Mouse (Mus musculus): ENCODE measurements at regions not wholly inside any gene's neighbourhood (a gene's known extent, or its start where the extent isn't known, plus 50 kb on each side); places are given as distances from the start of the nearest gene placed in this dataset.
"Not testable (repeated sequence)": the region's sequence is repeated elsewhere in the genome, so short reads cannot be mapped to it uniquely, and the experiment has no call there.

GRCm38 (mm10) chr10:31143856-31144488 is 169.2 kb upstream of the Hddc2 start:
- Histone ChIP-seq H3K4me3 (ENCODE audit: low read depth, low read length) (no peak overlapping the region), H3K9ac (ENCODE audit: low read depth, low read length) (no peak overlapping the region), H3K4me2 (no peak overlapping the region), H3K27me3 (ENCODE audit: control insufficient read depth, insufficient read depth, low read length) (no peaks in the 10 kb centered on the region), H3K27ac (ENCODE audit: low read depth, low read length) (no peak overlapping the region), H3K4me1 (ENCODE audit: control insufficient read depth, insufficient read depth, low read length) (no peaks in the 10 kb centered on the region), H3K9me3 (replicated peaks; ENCODE audit: control insufficient read depth, low read length) (no peaks in the 10 kb centered on the region), H3K36me3 (ENCODE audit: control insufficient read depth, insufficient read depth, low read length) (no peaks in the 10 kb centered on the region)
- ATAC-seq (replicated peaks; ENCODE audit: insufficient number of reproducible peaks, low FRiP score, low TSS enrichment), result no peak

GRCm38 (mm10) chr10:31144489-31144872 is 168.7 kb upstream of the Hddc2 start:
- Histone ChIP-seq H3K27ac (ENCODE audit: low read depth, low read length) (no peak overlapping the region), H3K4me1 (ENCODE audit: control insufficient read depth, insufficient read depth, low read length) (no peaks in the 10 kb centered on the region), H3K4me3 (ENCODE audit: low read depth, low read length) (no peak overlapping the region), H3K4me2 (no peak overlapping the region), H3K9ac (ENCODE audit: low read depth, low read length) (no peak overlapping the region), H3K36me3 (ENCODE audit: control insufficient read depth, insufficient read depth, low read length) (no peaks in the 10 kb centered on the region), H3K9me3 (replicated peaks; ENCODE audit: control insufficient read depth, low read length) (no peaks in the 10 kb centered on the region), H3K27me3 (ENCODE audit: control insufficient read depth, insufficient read depth, low read length) (no peaks in the 10 kb centered on the region)
- no peak for ATAC-seq (replicated peaks; ENCODE audit: insufficient number of reproducible peaks, low FRiP score, low TSS enrichment)
- 77% methylated on average over 3 of the region's 3 CpGs for WGBS (ENCODE audit: insufficient replicate concordance)

- H3K27ac ChIP-seq (ENCODE audit: low read depth, low read length), result peak overlapping the region; percentile 13; the same call in 1 of the 2 replicates
- H3K9ac ChIP-seq (ENCODE audit: low read depth, low read length), result no peak overlapping the region
- ATAC-seq (replicated peaks; ENCODE audit: insufficient number of reproducible peaks, low FRiP score, low TSS enrichment), result peak; percentile 52; the same call in 1 of the 2 replicates
- H3K36me3 ChIP-seq (ENCODE audit: control insufficient read depth, insufficient read depth, low read length), result no peaks in the 10 kb centered on the region
- no peaks in the 10 kb centered on the region for H3K9me3 ChIP-seq (replicated peaks; ENCODE audit: control insufficient read depth, low read length)
- 41% methylated on average over 15 of the region's 15 CpGs for WGBS (ENCODE audit: insufficient replicate concordance)
- H3K27me3 ChIP-seq (ENCODE audit: control insufficient read depth, insufficient read depth, low read length), result no peaks in the 10 kb centered on the region
- H3K4me3 ChIP-seq (ENCODE audit: low read depth, low read length), result no peak overlapping the region
- H3K4me2 ChIP-seq, result no peak overlapping the region
- H3K4me1 ChIP-seq (ENCODE audit: control insufficient read depth, insufficient read depth, low read length), result peaks cover 7% of the 10 kb centered on the region
These were observed 140.0 kb upstream of the Hddc2 start for GRCm38 (mm10) chr10:31173169-31173686.

- no peak for ATAC-seq (replicated peaks; ENCODE audit: insufficient number of reproducible peaks, low FRiP score, low TSS enrichment)
- H3K27me3 ChIP-seq (ENCODE audit: control insufficient read depth, insufficient read depth, low read length), result no peaks in the 10 kb centered on the region
- no peak overlapping the region for H3K4me2 ChIP-seq
- no peak overlapping the region for H3K9ac ChIP-seq (ENCODE audit: low read depth, low read length)
- no peak overlapping the region for H3K4me3 ChIP-seq (ENCODE audit: low read depth, low read length)
- no peak overlapping the region for H3K27ac ChIP-seq (ENCODE audit: low read depth, low read length)
- WGBS (ENCODE audit: insufficient replicate concordance), result 34% methylated on average over 1 of the region's 1 CpGs
- H3K36me3 ChIP-seq (ENCODE audit: control insufficient read depth, insufficient read depth, low read length), result no peaks in the 10 kb centered on the region
- no peaks in the 10 kb centered on the region for H3K9me3 ChIP-seq (replicated peaks; ENCODE audit: control insufficient read depth, low read length)
- H3K4me1 ChIP-seq (ENCODE audit: control insufficient read depth, insufficient read depth, low read length), result no peaks in the 10 kb centered on the region
These were observed 123.6 kb upstream of the Hddc2 start for GRCm38 (mm10) chr10:31189577-31189976.

GRCm38 (mm10) chr10:31212164-31212563 is 101.0 kb upstream of the Hddc2 start:
- H3K4me3 ChIP-seq (ENCODE audit: low read depth, low read length); H3K4me1 ChIP-seq (ENCODE audit: control insufficient read depth, insufficient read depth, low read length); H3K27ac ChIP-seq (ENCODE audit: low read depth, low read length); H3K9me3 ChIP-seq (replicated peaks; ENCODE audit: control insufficient read depth, low read length); ATAC-seq (replicated peaks; ENCODE audit: insufficient number of reproducible peaks, low FRiP score, low TSS enrichment); H3K4me2 ChIP-seq; H3K27me3 ChIP-seq (ENCODE audit: control insufficient read depth, insufficient read depth, low read length); H3K9ac ChIP-seq (ENCODE audit: low read depth, low read length); H3K36me3 ChIP-seq (ENCODE audit: control insufficient read depth, insufficient read depth, low read length): not testable (repeated sequence)
- WGBS (ENCODE audit: insufficient replicate concordance), result 84% methylated on average over 8 of the region's 8 CpGs

- no peak for ATAC-seq (replicated peaks; ENCODE audit: insufficient number of reproducible peaks, low FRiP score, low TSS enrichment)
- no peak overlapping the region for H3K4me2 ChIP-seq
- H3K36me3 ChIP-seq (ENCODE audit: control insufficient read depth, insufficient read depth, low read length), result no peaks in the 10 kb centered on the region
- H3K4me1 ChIP-seq (ENCODE audit: control insufficient read depth, insufficient read depth, low read length), result no peaks in the 10 kb centered on the region
- WGBS (ENCODE audit: insufficient replicate concordance), result 75% methylated on average over 2 of the region's 2 CpGs
- no peak overlapping the region for H3K9ac ChIP-seq (ENCODE audit: low read depth, low read length)
- no peak overlapping the region for H3K27ac ChIP-seq (ENCODE audit: low read depth, low read length)
- no peaks in the 10 kb centered on the region for H3K9me3 ChIP-seq (replicated peaks; ENCODE audit: control insufficient read depth, low read length)
- H3K27me3 ChIP-seq (ENCODE audit: control insufficient read depth, insufficient read depth, low read length), result no peaks in the 10 kb centered on the region
- H3K4me3 ChIP-seq (ENCODE audit: low read depth, low read length), result no peak overlapping the region
These were observed 100.3 kb upstream of the Hddc2 start for GRCm38 (mm10) chr10:31212778-31213454.

- Histone ChIP-seq H3K36me3 (ENCODE audit: control insufficient read depth, insufficient read depth, low read length) (no peaks in the 10 kb centered on the region), H3K27me3 (ENCODE audit: control insufficient read depth, insufficient read depth, low read length) (no peaks in the 10 kb centered on the region; the same call in 1 of the 2 replicates), H3K4me1 (ENCODE audit: control insufficient read depth, insufficient read depth, low read length) (no peaks in the 10 kb centered on the region), H3K9ac (ENCODE audit: low read depth, low read length) (no peak overlapping the region), H3K4me2 (no peak overlapping the region), H3K27ac (ENCODE audit: low read depth, low read length) (no peak overlapping the region), H3K9me3 (replicated peaks; ENCODE audit: control insufficient read depth, low read length) (no peaks in the 10 kb centered on the region), H3K4me3 (ENCODE audit: low read depth, low read length) (no peak overlapping the region)
- no peak for ATAC-seq (replicated peaks; ENCODE audit: insufficient number of reproducible peaks, low FRiP score, low TSS enrichment)
- WGBS (ENCODE audit: insufficient replicate concordance), result 61% methylated on average over 1 of the region's 1 CpGs
These were observed 91.3 kb upstream of the Hddc2 start for GRCm38 (mm10) chr10:31221902-31222301.

GRCm38 (mm10) chr10:31229078-31229477 is 84.1 kb upstream of the Hddc2 start:
- no peaks in the 10 kb centered on the region for H3K4me1 ChIP-seq (ENCODE audit: control insufficient read depth, insufficient read depth, low read length)
- H3K4me3 ChIP-seq (ENCODE audit: low read depth, low read length), result no peak overlapping the region
- H3K36me3 ChIP-seq (ENCODE audit: control insufficient read depth, insufficient read depth, low read length), result no peaks in the 10 kb centered on the region
- 36% methylated on average over 3 of the region's 3 CpGs for WGBS (ENCODE audit: insufficient replicate concordance)
- H3K4me2 ChIP-seq, result no peak overlapping the region
- H3K9ac ChIP-seq (ENCODE audit: low read depth, low read length), result no peak overlapping the region
- ATAC-seq (replicated peaks; ENCODE audit: insufficient number of reproducible peaks, low FRiP score, low TSS enrichment), result peak; percentile 75
- H3K9me3 ChIP-seq (replicated peaks; ENCODE audit: control insufficient read depth, low read length), result no peaks in the 10 kb centered on the region
- no peak overlapping the region for H3K27ac ChIP-seq (ENCODE audit: low read depth, low read length)
- peaks cover 9% of the 10 kb centered on the region for H3K27me3 ChIP-seq (ENCODE audit: control insufficient read depth, insufficient read depth, low read length)
